Mouse (Mus musculus): ENCODE results near the gene Ube4a.

Gene Ube4a
- long read RNA-seq, experiment 1, partial matches to known transcripts: 7 of 10 reads
- long read RNA-seq, experiment 1, other reads (novel, unspliced or antisense): 3 of 10 reads
- long read RNA-seq, experiment 2, partial matches to known transcripts: 7 of 9 reads
- long read RNA-seq, experiment 2, other reads (novel, unspliced or antisense): 2 of 9 reads

DNA sequence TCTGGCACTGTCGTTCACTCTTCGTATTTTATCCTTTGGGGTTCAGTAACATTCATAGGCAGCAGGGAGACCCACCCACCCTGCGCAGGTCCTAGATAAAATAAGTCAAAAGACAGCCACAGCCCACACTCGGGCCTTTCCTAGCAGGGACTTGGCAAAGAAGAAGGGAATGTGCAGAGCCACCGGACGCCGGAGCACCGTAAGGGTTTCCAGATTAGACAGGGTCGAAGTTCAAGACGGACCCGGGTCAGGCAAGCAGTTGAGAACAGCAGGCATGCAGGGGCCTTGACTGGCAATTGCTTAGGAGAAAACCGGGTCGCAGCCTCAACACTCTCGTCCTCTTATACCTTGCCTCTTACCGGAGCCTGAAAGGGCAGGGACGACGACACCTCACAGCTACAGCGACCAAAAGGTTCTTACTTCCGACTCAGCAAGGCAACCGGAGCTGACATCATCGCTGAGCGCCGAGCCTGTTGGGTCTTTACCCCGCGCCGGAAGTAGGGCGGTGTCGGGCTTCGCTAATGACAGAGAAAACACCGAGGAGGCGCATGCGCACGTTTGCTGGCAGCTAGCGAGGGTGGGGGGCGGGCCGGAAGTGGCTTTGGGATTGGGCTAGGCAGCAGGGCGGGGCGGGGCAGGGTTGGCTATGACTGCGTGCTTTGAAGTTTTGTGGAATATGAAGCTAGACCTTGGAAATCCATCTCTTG, at the start of gene Ube4a:
Gene Ube4a, minus strand, starts transcription at position 475 of the 707 bp plus-strand sequence.
- intact Hi-C loops (cut with DNase I): no loop called here

DNA sequence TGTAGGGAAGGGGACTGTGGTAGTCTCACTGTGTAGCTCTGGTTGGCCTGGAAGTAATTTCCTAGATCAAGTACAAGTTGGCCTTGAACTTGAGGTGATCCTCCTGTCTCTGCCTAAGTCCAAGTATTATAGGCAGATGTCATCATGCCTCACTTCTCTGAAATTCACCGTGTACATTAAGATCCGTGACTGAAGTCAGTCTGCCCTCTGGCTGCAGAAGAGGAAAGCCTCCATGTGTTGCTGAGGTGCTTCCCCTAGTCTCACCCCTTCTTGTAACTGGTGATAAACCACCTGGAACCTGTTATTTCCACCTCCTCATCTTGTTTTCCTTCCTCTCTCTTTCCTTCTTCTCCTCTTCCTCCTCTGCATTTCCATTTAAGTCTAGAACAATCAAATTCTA, 49.5 kb upstream of the Ube4a start:
- intact Hi-C loops (cut with DNase I): no loop called here

DNA sequence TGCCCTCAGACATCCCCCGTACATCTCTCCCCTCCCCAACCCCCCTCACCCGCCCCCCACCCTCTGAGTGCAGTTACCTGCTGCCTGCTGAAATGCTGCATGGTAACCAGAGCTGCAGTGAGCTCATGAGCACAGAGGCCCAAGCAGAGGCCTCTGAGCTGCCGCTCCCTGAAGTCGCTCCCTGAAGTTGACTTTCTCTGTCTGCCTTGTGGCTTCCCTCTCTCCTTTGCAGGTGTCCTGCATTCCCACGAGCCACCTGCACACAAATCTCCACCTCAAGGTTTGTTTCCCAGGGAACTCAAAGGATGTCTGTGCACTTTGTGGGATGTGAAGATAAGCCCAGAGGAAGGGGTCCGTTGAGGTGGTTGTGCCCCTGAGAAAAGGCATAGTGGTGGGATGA, 45.9 kb upstream of the Ube4a start:
- intact Hi-C loops (cut with DNase I): no loop called here

DNA sequence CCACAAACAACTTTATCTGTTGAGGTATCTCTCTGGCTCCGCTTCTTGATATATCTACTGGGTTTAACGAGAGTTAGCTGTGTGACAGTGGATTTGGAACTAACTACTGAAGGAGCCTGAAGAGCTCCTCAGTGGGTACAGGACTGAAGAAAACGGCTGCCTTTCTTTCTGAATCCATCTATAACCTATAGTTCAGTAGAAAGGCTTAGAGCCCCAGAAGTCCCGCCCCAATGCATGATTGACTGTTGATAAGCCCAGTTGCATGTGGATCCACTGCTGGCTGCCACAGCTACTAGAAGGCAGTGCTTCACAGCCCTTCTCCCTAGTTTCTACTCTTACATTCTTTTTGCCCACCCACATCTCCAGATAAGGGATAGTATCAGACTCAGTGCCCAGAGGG, 45.1 kb upstream of the Ube4a start:
- intact Hi-C loops (cut with DNase I): no loop called here

DNA sequence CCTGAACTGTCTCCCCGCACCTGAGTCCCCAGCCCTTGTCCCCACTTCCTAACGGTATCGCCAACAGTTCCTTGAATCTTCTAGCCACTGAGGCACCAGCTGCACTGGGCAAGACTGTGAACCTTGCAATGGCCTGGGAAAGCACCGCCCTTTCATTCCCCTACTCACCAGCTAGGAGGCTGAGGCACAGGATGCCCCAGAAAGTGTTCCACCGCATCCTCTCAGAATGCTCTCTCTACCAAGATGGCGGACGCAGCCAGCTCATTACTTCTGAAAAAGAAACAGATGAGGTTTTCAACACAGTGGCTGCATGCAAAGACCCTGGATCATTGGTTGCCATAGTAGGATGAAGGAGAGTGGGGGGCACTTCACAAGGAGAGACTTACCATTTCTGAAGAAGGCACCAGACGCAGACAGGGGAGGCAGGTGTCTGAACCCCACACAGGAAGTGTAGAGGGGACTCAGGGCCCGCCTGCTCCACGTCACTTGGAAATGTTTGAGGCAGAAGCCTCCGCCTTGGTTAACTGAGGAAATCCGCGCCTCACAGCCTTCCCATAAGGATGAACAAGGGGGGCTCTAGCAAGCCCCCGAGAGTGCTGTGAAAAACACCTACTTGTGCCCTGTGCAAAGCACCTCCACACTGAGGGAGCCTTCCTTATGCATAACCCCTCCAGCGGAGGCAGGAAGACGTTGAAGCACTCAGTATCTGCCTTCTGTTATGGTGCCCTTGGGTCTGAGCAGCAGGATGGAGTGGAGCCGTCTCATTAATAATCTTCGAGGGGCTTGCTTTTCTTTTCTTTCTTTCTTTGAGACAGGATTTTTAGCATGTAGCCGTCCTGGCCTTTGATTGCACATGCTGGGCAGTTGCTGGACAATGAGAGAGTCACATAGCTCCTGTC, 44.0 kb upstream of the Ube4a start, which contains the start of gene Cd3e:
Gene Cd3e, minus strand, starts transcription at position 448 of the 899 bp plus-strand sequence.
- intact Hi-C loops (cut with DNase I): no loop called here

DNA sequence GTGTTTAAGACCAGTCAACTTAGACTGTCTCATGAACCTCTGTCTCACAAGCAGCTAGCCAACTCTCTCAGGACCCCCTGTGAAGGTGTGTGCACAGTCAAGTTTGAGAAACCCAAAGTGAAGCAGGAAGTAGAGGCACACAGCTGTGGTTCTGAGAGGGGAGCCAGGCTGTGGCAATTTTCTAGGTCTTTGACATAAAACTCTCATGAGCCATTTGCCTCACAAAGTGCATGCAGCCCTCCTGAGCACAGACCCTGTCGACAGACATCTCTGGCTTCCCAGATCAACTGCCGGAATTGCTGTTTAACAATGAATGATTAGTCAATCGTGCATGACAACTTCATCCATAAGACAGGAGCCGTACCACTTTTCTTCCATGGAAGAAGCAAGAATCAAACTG, 42.9 kb upstream of the Ube4a start:
- intact Hi-C loops (cut with DNase I): no loop called here

DNA sequence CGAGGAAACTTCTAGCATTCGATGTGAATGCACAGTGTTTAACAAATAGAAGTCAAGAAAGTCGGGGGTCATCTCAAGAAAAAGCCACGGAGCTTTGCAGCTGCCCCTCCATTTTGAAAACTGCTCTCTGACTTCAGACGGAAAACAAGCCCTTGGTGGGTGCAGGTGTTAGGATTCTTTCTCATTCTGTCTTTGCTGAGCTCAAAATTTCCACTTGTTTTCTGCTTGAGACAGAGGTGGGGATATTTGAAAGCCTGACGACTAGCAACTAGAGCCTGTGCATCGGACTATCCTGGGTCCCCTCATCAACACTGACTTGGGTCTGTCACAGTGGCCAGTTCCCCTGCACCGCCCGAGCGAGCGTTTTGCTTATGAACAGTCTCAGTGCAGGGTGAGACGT, 42.0 kb upstream of the Ube4a start:
- intact Hi-C loops (cut with DNase I): no loop called here

DNA sequence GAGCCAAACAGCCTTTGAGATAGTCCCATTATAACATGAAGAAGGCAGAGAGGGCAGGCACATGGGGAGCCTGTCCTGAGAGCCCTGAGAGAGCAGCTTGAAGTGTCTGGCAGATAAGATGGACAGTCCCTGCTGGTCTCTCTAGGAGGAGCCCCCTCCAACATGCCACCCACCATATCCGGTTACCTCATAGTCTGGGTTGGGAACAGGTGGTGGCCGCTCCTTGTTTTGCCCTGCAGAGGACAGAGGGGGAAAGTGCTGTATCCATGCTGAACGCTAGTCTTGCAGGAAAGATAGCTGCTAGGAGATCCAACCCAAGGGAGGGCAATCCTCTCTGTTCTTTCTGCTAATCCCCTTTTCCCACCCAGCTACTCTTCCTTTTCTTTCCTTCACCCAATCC, 34.8 kb upstream of the Ube4a start:
- intact Hi-C loops (cut with DNase I): no loop called here

DNA sequence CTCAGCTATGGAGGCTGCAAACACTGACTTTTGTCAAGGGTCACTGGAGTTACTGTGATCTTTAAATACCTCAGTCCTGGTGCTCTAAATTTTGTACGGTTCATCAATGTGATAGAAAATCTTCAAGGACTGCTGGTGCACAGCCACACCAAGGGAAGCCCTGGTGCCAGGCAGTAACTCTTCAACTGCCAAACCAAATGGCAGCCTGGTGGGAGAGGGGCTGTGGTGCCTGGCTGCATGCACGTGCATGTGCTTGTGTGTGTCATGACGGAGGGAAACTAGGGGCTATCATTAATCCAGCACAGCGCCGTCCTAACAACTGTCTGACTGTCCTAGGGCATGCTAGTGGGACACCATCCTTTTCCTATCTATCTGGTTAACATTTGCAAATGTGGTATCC, 34.4 kb upstream of the Ube4a start:
- intact Hi-C loops (cut with DNase I): no loop called here

DNA sequence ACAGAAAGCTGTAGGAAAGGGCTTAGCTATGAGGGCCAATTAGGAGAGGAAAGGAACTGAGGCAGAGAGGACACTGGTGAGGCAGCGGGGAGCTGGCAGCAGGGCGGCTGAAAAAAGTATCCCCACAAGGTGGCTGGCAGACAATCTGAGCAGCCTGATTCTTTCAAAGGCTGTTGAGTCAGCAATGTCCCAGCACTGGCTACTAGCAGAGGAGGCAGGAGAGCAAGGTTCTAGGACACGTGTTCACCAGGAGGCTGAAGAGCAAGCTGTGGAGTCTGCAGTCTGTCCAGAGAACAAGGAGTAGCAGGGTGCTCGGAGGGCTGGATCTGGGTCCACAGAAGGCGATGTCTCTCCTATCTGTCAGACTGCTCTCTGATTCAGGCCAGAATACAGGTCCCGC, 33.8 kb upstream of the Ube4a start:
- intact Hi-C loops (cut with DNase I): no loop called here

DNA sequence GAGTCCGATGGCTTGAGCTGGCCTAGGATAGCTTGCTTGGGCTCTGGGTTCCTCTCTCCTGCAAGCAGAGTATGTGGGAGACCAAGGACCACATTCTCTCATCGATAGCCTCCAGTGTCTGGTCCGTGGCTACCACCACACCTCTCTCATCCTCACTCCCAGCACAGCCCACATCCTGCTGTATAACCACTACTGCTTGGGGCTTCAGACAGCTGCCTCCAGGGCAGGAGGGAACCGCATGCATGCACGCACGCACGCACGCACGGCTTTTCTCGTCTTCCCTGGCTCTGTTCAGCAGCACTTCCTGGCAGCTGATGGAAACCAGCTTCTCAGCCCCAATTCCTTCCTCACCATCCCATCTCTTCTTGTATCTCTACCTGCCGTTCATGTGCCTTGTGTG, 32.7 kb upstream of the Ube4a start:
- intact Hi-C loops (cut with DNase I): no loop called here

DNA sequence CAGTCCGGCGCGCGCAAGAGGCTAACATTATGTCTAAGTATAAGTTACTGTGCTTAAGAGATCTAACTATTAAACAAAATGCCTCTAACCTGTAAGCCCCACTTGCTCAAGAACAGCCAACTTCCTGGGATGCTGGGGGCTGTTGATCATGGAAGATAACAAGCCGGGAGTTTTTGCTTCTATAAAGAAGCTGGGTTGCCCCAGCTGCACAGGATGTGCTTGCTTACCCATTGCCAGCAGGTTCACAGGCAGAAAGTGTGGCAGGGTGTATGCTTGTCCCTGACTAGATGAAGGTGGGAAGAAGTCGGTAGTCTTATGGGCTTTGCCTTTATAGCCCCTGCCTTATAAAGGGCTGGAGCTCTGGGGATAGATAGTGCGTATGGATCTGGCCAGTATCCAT, 31.2 kb upstream of the Ube4a start:
- intact Hi-C loops (cut with DNase I): no loop called here

DNA sequence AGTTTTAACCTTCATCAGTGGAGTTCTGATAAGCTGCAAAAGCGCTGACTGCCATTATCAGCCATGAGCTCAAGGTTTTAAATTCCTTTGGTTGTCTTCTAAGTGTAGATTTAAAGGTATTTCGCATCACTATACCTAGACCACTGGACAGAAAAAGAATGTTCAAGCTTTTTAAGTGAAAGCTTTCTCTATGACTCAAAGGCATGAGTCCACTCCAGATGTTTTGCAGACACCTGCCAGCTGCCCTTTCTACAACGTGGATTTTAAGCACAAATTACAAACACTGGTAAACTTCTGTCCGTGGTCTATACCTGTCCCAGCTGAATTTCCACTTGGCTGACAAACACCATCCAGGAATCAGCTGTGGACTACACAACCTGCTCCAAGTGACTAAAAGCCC, 29.6 kb upstream of the Ube4a start:
- intact Hi-C loops (cut with DNase I): no loop called here

DNA sequence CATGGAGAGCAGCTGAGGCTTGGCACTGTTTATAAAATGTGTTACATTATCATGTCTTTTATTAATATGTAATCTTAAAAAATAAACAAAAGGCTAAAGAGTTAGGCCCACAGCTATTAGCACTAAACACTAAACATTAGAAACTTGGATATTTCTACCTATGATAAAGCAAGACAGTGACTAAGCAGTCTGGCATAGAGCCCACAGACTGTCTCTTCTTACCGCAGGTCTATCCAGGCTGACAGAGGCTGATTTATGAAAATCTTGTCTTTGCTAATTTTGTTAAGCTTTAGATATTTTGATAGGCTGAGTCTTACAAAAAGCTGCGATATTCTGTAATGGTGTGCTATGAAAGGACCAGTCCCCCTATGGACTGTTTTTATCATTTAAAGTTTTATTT, 27.9 kb upstream of the Ube4a start:
- intact Hi-C loops (cut with DNase I): no loop called here

DNA sequence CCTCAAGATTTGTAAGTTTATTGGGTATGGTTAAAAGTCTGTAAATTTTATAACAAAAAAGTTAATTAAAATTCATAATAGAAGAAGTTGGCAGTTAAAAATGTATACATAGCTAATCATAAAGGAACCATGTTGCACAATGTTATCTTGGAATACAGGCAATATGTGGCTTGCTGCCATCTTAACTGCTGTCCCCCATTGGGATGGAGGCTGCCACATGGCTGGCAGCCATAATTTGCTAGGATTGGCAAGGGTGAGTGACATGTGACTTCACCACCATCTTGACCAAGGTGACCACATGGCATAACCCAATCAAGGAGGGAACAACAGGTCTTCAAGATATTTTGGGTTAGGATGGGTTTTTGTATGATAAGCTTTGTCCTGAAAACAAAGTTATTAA, 26.9 kb upstream of the Ube4a start:
- intact Hi-C loops (cut with DNase I): no loop called here

DNA sequence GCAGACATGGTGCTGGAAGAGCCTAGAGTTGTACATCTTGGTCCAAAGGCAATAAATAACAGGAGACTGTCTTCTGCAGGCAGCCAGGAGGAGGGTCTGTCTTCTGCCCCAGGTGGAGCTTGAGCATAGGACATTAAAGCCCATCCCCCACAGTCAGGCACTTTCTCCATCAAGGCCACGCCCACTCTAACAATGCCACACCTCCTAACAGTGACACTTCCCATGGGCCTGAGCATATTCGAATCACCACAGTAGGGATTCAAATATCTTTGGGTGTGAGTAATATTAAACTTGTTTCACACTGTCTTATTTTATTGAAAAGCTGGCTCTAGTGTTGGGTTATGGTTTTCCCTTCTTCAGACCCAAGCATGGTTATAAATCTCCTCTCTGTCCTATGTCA, 26.4 kb upstream of the Ube4a start:
- intact Hi-C loops (cut with DNase I): no loop called here

DNA sequence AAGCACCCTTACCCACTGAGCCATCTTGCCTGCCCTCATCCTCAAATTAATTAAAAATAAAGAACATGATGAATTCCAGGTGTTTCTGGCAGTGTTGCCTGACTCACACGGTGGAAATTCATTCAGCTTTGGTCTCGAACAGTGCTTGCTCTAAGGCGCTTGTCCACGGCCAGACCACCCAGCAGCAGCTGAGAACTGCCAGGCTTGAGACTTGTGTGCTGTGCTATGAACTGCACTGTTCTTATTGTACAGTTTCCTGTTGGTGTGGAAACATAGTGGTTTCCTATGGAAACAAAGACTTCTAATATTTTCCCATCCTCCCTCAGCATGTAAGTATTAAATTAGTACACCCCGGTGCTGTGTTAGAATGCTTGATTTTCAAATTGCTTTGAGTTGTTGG, 21.6 kb upstream of the Ube4a start:
- intact Hi-C loops (cut with DNase I): no loop called here

DNA sequence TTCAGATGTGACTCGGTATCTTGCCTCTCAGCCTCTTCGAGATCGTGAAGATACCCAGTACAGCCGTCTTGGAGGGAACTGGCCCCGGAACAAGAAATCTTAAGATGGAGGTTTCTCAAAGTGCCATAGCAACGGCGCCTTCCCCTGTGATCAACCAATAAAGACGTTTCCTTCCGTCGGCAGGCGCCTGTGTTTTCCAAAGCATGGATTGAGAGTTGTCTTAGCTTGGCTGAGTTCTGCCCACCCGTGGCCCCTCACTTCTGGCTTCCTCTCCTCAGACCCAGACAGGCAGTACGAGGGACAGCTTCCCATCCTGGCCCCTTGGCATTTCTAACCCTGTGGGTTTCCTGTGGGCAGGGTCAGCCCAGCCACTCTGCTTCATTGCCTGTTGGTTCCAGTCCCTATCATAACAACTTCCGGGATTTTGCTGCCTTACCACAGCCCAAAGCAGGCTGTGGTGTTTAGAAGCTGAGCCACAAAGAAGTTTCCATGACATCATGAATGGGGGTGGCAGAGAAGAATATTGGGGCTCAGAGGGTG, 20.9 kb upstream of the Ube4a start:
- intact Hi-C loops (cut with DNase I): no loop called here

DNA sequence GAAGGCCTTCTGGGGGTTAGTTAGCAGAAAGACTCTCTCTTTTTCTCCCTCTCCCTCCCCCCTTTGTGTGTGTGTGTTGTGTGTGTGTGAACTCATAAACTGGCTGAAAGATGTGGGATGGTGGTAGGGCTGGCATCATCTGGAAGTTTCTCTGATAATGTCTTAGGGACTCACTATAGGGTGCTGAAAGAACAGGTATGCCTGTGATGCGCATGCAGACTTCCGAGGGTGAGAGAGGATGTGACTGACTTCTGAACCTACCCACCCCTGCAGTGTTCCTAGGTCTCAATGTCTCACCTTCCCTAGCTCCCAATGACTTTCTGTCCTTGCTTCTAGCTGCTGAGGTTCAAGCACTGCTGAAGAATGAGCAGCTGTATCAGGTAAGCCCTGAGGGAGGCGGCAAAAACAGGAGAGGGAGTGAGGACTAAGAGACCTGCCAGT, 20.3 kb upstream of the Ube4a start:
- intact Hi-C loops (cut with DNase I): no loop called here

DNA sequence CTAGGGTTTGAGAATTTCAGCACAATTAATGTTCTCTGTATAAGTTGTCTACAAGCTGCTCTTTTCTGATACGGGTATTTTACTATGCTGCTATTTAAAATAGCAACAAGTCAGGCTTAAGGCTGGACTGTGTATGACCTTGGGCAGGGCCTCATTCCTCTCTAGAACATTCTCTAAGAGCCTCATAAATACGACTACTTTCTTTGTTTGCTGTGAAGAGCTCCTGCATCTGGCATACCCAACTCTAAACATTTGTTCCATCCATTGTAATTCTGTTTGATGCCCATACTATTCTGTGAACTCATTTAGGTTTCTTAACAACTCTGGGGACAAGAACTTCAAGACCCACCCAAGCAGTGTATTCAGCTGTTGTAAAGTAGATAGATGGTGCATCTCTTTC, 17.6 kb upstream of the Ube4a start:
- intact Hi-C loops (cut with DNase I): no loop called here

DNA sequence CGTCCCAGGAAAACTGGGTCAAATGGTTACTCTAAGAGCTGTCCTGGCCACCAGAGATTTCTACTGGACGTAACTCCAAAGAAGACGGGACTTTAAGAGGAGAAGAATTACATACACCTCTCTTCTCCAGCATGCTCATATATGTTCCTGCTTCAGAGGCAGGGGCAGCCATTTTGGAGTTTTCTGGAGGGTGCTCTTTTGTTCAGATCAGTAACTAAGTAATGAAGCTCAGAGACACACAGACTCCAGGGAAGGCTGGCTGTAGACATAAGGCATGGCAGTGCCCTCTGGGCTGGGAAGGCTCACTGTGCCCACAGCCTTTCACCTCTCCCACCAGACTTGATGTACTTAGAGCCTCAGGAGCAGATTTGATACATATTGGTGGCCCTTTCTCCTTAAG, 17.1 kb upstream of the Ube4a start:
- intact Hi-C loops (cut with DNase I): no loop called here

DNA sequence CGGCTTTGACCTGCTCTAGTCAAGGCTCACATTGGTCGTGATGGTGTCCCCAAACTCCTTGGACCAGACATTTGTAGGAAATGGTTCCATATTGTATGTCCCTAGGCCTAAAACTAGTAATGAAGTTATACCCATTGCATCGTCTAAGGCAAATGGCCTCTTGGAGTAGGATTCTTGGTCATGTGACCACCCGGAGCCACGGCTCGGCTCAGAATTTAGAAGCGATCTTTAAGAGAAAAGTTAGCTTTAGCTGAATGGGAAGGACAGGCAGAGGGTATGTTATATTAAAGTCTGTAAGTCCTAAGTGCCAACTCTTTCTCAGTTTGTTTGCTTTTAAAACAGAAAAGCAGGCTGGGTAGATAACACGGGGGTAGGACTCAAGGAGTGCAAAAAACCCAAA, 16.7 kb upstream of the Ube4a start:
- intact Hi-C loops (cut with DNase I): no loop called here

Data from adrenal gland (tissue).